Mouse (Mus musculus): ENCODE measurements around the gene Cep131. TPM values are rescaled to one million over a fixed set of nuclear protein-coding genes. Genes with fewer than 3 reads are reported as not detected.
A peak's percentile ranks its signal among the peaks of the same experiment; 100 is the strongest.

Gene Cep131
- total and polyA plus RNA-seq, 3 experiments, result 2.3 to 20.9 (median 10.2) TPM

DNA sequence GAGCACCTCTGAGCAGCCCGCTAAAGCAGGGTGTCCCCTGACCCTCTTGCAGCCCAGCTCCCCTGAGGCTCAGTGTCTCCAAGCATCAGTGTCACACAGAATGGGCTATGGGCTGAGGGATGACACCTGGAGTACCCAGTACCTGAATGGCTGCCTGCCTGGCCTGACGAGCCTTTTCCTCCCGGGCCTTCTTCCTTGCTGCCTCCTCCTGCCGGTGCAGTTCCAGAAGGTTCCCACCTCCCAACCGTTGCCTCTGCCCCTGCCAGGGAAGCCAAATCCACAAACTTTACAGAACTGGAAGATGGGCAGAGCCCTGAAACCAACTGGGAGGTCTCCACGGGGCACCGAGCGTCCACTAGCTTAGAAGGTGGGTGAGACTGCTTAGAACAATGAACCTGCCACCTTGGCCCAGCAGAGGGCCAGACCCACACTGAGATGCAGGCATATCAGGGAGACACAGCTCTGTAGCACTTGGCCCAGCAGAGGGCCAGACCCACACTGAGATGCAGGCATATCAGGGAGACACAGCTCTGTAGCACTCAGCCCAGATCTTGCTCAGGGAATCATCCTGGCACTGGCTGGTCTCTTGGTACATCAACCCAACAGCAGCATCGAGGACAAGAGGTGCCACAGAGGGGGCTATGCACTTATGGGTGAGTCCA lies 13.5 kb downstream of the Cep131 start:
- dilution Hi-C loops (cut with MboI; ENCODE audit: extremely low pct_ligation_motif_present, extremely low pct_unique_long_range_greater_than_20kb, low sequenced_read_pairs), result no loop called here
- Histone ChIP-seq H3K4me3 (replicated peaks in 1 of 3; ENCODE audit: low read depth in 2 of 3, low read length in 2 of 3, poor library complexity in 1 of 3) (no peak overlapping the region), H3K27ac (ENCODE audit: insufficient read depth, low read depth) (no peak overlapping the region), H3K9me3 (replicated peaks; ENCODE audit: low read length) (no peaks in the 10 kb centered on the region), H3K27me3 (replicated peaks) (no peaks in the 10 kb centered on the region), H3K36me3 (replicated peaks in 1 of 2; ENCODE audit: control insufficient read depth in 1 of 2, insufficient read depth in 1 of 2, low read length in 1 of 2) (peaks cover 28 to 79% of the 10 kb centered on the region in 2 experiments), H3K4me1 (ENCODE audit: control insufficient read depth in 1 of 2, insufficient read depth in 2 of 2) (peaks cover 0 to 36% of the 10 kb centered on the region in 2 experiments; a peak in 3 of 4 replicates), H3K79me2 (replicated peaks; ENCODE audit: control insufficient read depth, extremely low read depth, insufficient read depth, poor library complexity, severe bottlenecking) (no peaks in the 10 kb centered on the region), H3K4me2 (ENCODE audit: insufficient read depth, low read depth, poor library complexity, severe bottlenecking) (no peak overlapping the region), H3K9ac (ENCODE audit: insufficient read depth, low read depth) (no peak overlapping the region)
- no peak for DNase-seq (ENCODE audit: extremely low read depth)
- in situ Hi-C loops (cut with MboI; ENCODE audit: low pct_ligation_motif_present, low pct_unique_long_range_greater_than_20kb, low sequenced_read_pairs), result no loop called here
- TF ChIP-seq SMC3 (IDR thresholded peaks at IDR 0.05; ENCODE audit: low read depth, low read length) (peak; percentile 33), NRF1 (IDR thresholded peaks at IDR 0.05; ENCODE audit: low read depth, low read length) (no peak), POLR2AphosphoS2 (IDR thresholded peaks at IDR 0.05; ENCODE audit: low read depth, low read length) (no peak), CHD1 (IDR thresholded peaks at IDR 0.05; ENCODE audit: low read depth, low read length) (no peak), CTCF (conservative IDR thresholded peaks at IDR 0.05 in 1 of 2, IDR thresholded peaks at IDR 0.05 in 1 of 2; ENCODE audit: low read depth in 2 of 2, low read length in 2 of 2) (peak in 1 of 2 experiments; percentile 58; a peak in 2 of 4 replicates)

- H3K4me1 ChIP-seq (ENCODE audit: control insufficient read depth in 1 of 2, insufficient read depth in 2 of 2), result peaks cover 0 to 32% of the 10 kb centered on the region in 2 experiments; a peak in 3 of 4 replicates
- no peaks in the 10 kb centered on the region for H3K27me3 ChIP-seq (replicated peaks)
- DNase-seq (ENCODE audit: extremely low read depth), result no peak
- H3K27ac ChIP-seq (ENCODE audit: insufficient read depth, low read depth), result no peak overlapping the region
- H3K9ac ChIP-seq (ENCODE audit: insufficient read depth, low read depth), result no peak overlapping the region
- no peak overlapping the region for H3K4me2 ChIP-seq (ENCODE audit: insufficient read depth, low read depth, poor library complexity, severe bottlenecking)
- H3K36me3 ChIP-seq (replicated peaks in 1 of 2; ENCODE audit: control insufficient read depth in 1 of 2, insufficient read depth in 1 of 2, low read length in 1 of 2), result peaks cover 31 to 85% of the 10 kb centered on the region in 2 experiments
- in situ Hi-C loops (cut with MboI; ENCODE audit: low pct_ligation_motif_present, low pct_unique_long_range_greater_than_20kb, low sequenced_read_pairs) (no loop called here), dilution Hi-C loops (cut with MboI; ENCODE audit: extremely low pct_ligation_motif_present, extremely low pct_unique_long_range_greater_than_20kb, low sequenced_read_pairs) (no loop called here)
- no peak overlapping the region for H3K4me3 ChIP-seq (replicated peaks in 1 of 3; ENCODE audit: low read depth in 2 of 3, low read length in 2 of 3, poor library complexity in 1 of 3)
- no peaks in the 10 kb centered on the region for H3K9me3 ChIP-seq (replicated peaks; ENCODE audit: low read length)
- TF ChIP-seq POLR2A (IDR thresholded peaks at IDR 0.05; ENCODE audit: low read depth, low read length), result no peak
- no peak for TF ChIP-seq MYC (IDR thresholded peaks at IDR 0.05; ENCODE audit: low read depth, low read length)
- TF ChIP-seq RAD21 (IDR thresholded peaks at IDR 0.05; ENCODE audit: low read depth, low read length), result no peak
- no peak for TF ChIP-seq USF2 (conservative IDR thresholded peaks at IDR 0.05; ENCODE audit: low read depth, low read length)
- TF ChIP-seq CHD2 (IDR thresholded peaks at IDR 0.05; ENCODE audit: low read length), result no peak
- no peak for TF ChIP-seq UBTF (IDR thresholded peaks at IDR 0.05; ENCODE audit: low read depth, low read length)
- TF ChIP-seq MXI1 (IDR thresholded peaks at IDR 0.05; ENCODE audit: low read depth, low read length), result no peak
- TF ChIP-seq USF1 (IDR thresholded peaks at IDR 0.05; ENCODE audit: low read depth, low read length), result no peak
- no peak for TF ChIP-seq SMC3 (IDR thresholded peaks at IDR 0.05; ENCODE audit: low read depth, low read length)
- no peak for TF ChIP-seq MAX (IDR thresholded peaks at IDR 0.05; ENCODE audit: low read length)
- TF ChIP-seq CTCF (conservative IDR thresholded peaks at IDR 0.05 in 1 of 2, IDR thresholded peaks at IDR 0.05 in 1 of 2; ENCODE audit: low read depth in 2 of 2, low read length in 2 of 2), result no peak
- no peak for TF ChIP-seq IRF4 (IDR thresholded peaks at IDR 0.05; ENCODE audit: low read depth, low read length)
- TF ChIP-seq MAFK (IDR thresholded peaks at IDR 0.05; ENCODE audit: insufficient replicate concordance, low read length), result no peak
- TF ChIP-seq ZMIZ1 (IDR thresholded peaks at IDR 0.05; ENCODE audit: low read depth, low read length), result no peak
- no peak for TF ChIP-seq CHD1 (IDR thresholded peaks at IDR 0.05; ENCODE audit: low read depth, low read length)
- no peaks in the 10 kb centered on the region for H3K79me2 ChIP-seq (replicated peaks; ENCODE audit: control insufficient read depth, extremely low read depth, insufficient read depth, poor library complexity, severe bottlenecking)
Measured at GRCm38 (mm10) chr11:120071731-120072320, 14.8 kb downstream of the Cep131 start.

Measured in CH12.LX (cell line).